Mouse (Mus musculus) erythroid progenitor cell, adult 5-6 weeks (primary cell): Measurements from ENCODE around the gene Aes. TPM values are rescaled to one million over a fixed set of nuclear protein-coding genes. Genes with fewer than 3 reads are reported as not detected.

Experiments
- ATAC-seq: replicated peaks from 2 replicates; pipeline ENCODE4 v1.8.0; 2016; ENCODE audit warnings: moderate number of reproducible peaks, mild to moderate bottlenecking, moderate TSS enrichment, inconsistent platforms; ENCODE audit not compliant: poor library complexity, low FRiP score, severe bottlenecking
- total RNA-seq, 2 experiments: library from RNA; stranded (forward) in 1 of 2; stranded (reverse) in 1 of 2; fragments of 150-400 nt in 1 of 2; fragments of 186-747, 209-891 nt in 1 of 2; gene quantifications; 2 replicates each; pipeline versions ENCODE4 v1.2.3 to v1.2.4; 2015 to 2017; ENCODE audit warnings: low replicate concordance in 2 of 2

The Aes gene
- 103 and 116 TPM in 2 replicates for total RNA-seq (2015; ENCODE audit: low replicate concordance)
- 44.2 and 47.5 TPM in 2 replicates for total RNA-seq (2017; ENCODE audit: low replicate concordance)

- peak; percentile 71 for ATAC-seq
These were observed at the start of gene Aes for GRCm38 (mm10) chr10:81559163-81559626. TSS of gene Aes (plus strand) at chr10:81559488.

- ATAC-seq = no peak
These were observed 49.0 kb upstream of the Aes start for GRCm38 (mm10) chr10:81510246-81510810.

- no peak for ATAC-seq
These were observed 45.5 kb upstream of the Aes start for GRCm38 (mm10) chr10:81513798-81514197.

GRCm38 (mm10) chr10:81517227-81517626 lies 42.1 kb upstream of the Aes start:
- no peak for ATAC-seq

- peak; percentile 75 for ATAC-seq
These were observed 40.7 kb upstream of the Aes start for GRCm38 (mm10) chr10:81518546-81518945.

- ATAC-seq = 0 out of 2 replicates have a peak, but pooled peaks have one; percentile 39
These were observed 39.9 kb upstream of the Aes start for GRCm38 (mm10) chr10:81519227-81519977.

GRCm38 (mm10) chr10:81519978-81520365 lies 39.3 kb upstream of the Aes start:
- no peak for ATAC-seq

- no peak for ATAC-seq
These were observed 36.1 kb upstream of the Aes start for GRCm38 (mm10) chr10:81523142-81523541.

- no peak for ATAC-seq
These were observed 35.7 kb upstream of the Aes start for GRCm38 (mm10) chr10:81523570-81523969.

- 0 out of 2 replicates have a peak, but pooled peaks have one; percentile 44 for ATAC-seq
These were observed 35.2 kb upstream of the Aes start, which contains the start of gene Gna15 for GRCm38 (mm10) chr10:81524051-81524605. TSS of gene Gna15 (minus strand) at chr10:81524225.

GRCm38 (mm10) chr10:81525017-81525694 lies 34.1 kb upstream of the Aes start:
- ATAC-seq = peak; percentile 64

- ATAC-seq = peak; percentile 72
These were observed 32.5 kb upstream of the Aes start for GRCm38 (mm10) chr10:81526779-81527178.

- no peak for ATAC-seq
These were observed 24.5 kb upstream of the Aes start for GRCm38 (mm10) chr10:81534826-81535225.

- peak; percentile 62; the same call in 1 of the 2 replicates for ATAC-seq
These were observed 22.6 kb upstream of the Aes start for GRCm38 (mm10) chr10:81536734-81537133.

- no peak for ATAC-seq
These were observed 21.9 kb upstream of the Aes start for GRCm38 (mm10) chr10:81537429-81537828.

- no peak for ATAC-seq
These were observed 20.8 kb upstream of the Aes start for GRCm38 (mm10) chr10:81538321-81539048.

GRCm38 (mm10) chr10:81541363-81541762 lies 17.9 kb upstream of the Aes start:
- no peak for ATAC-seq

GRCm38 (mm10) chr10:81541803-81542202 lies 17.5 kb upstream of the Aes start:
- ATAC-seq = no peak

GRCm38 (mm10) chr10:81542727-81543460 lies 16.4 kb upstream of the Aes start:
- no peak for ATAC-seq
